Mouse (Mus musculus): Measurements from ENCODE around the gene Rhbdl3. TPM values are rescaled to one million over a fixed set of nuclear protein-coding genes. Genes with fewer than 3 reads are reported as not detected.

Rhbdl3 gene
- polyA plus RNA-seq, 1 experiment from 2014 or later = 0.56 TPM

DNA sequence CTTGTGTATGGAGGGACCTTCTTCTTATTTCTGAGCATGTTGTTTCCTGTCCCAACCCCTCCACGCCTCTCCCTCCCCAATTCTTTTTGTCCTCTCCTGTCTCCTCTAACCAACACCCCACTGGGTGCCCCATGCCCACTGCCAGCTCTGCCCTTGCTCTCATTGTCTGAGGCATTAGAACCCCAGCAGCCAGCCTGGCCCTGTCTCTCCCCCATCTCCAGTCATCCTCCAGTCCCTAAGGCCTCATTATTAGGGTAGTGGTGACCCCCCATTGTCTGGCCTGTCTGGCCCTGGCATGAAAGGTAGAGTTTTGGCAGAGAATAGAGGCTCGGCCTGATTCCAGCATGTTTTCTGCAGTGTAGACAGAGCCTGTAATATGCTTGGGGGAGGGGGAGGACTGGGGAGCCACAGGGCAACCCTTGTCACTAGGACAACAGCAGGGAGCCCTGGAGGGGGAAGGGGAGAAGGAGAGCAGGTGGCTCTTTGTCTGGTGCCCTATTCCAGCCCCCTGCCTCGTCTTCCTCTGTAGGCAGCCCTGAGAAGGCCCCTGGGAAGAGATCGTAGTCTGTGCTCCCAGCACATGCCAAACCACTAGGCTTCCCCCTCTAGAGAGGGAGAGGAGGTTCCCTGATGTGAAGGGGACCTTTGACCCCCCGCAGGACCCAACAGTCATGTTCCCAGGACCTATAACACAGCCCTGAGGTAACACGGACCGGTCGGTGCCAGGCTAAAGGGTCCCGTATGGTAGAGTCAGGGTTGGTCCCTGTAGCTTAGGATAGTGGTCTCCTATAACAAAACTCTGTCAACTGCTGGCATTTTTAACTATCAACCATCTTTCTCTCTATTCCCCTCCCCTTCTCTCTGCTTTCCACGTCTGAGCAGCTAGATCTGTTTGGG, 15.3 kb downstream of the Rhbdl3 start:
- no peaks in the 10 kb centered on the region; the same call in 1 of the 2 replicates for H3K4me1 ChIP-seq (ENCODE audit: control insufficient read depth, insufficient read depth, low read length)
- H3K4me2 ChIP-seq (ENCODE audit: low read depth, severe bottlenecking) = no peak overlapping the region
- H3K27ac ChIP-seq (replicated peaks; ENCODE audit: low read depth, low read length) = no peak overlapping the region
- no peaks in the 10 kb centered on the region for H3K36me3 ChIP-seq (ENCODE audit: control insufficient read depth, insufficient read depth, low read length)
- no peaks in the 10 kb centered on the region for H3K9me3 ChIP-seq (ENCODE audit: control insufficient read depth, low read length)
- DNase-seq (ENCODE audit: low spot score) (no peak), ATAC-seq (ENCODE audit: insufficient number of reproducible peaks, low FRiP score, low TSS enrichment, low read depth) (no peak)
- H3K27me3 ChIP-seq (ENCODE audit: control insufficient read depth, insufficient read depth, low read length) = no peaks in the 10 kb centered on the region
- no peak overlapping the region for H3K9ac ChIP-seq (ENCODE audit: low read length)
- 60% methylated on average over 10 of the region's 10 CpGs for WGBS
- H3K4me3 ChIP-seq (ENCODE audit: low read depth, low read length) = no peak overlapping the region

DNA sequence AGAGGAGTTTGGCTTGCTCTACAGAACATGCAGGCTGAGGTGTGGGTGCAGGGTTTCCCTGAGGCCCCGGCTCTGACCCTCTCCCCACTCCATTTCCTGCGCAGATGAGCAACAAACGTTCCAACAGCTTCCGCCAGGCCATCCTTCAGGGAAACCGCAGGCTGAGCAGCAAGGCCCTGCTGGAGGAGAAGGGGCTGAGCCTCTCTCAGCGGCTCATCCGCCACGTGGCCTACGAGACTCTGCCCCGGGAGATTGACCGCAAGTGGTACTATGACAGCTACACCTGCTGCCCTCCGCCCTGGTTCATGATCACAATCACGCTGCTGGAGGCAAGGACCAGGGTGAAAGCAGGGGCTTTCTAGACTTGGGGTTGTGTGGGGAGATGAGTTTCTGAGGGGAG, 22.5 kb downstream of the Rhbdl3 start:
- H3K27me3 ChIP-seq (ENCODE audit: control insufficient read depth, insufficient read depth, low read length) = no peaks in the 10 kb centered on the region
- ATAC-seq (ENCODE audit: insufficient number of reproducible peaks, low FRiP score, low TSS enrichment, low read depth) = no peak
- no peak overlapping the region for H3K4me2 ChIP-seq (ENCODE audit: low read depth, severe bottlenecking)
- H3K4me3 ChIP-seq (ENCODE audit: low read depth, low read length) = no peak overlapping the region
- no peaks in the 10 kb centered on the region for H3K36me3 ChIP-seq (ENCODE audit: control insufficient read depth, insufficient read depth, low read length)
- H3K9ac ChIP-seq (ENCODE audit: low read length) = no peak overlapping the region
- 66% methylated on average over 13 of the region's 13 CpGs for WGBS
- H3K4me1 ChIP-seq (ENCODE audit: control insufficient read depth, insufficient read depth, low read length) = no peaks in the 10 kb centered on the region
- no peak for DNase-seq (ENCODE audit: low spot score)
- no peaks in the 10 kb centered on the region for H3K9me3 ChIP-seq (ENCODE audit: control insufficient read depth, low read length)
- no peak overlapping the region for H3K27ac ChIP-seq (replicated peaks; ENCODE audit: low read depth, low read length)

DNA sequence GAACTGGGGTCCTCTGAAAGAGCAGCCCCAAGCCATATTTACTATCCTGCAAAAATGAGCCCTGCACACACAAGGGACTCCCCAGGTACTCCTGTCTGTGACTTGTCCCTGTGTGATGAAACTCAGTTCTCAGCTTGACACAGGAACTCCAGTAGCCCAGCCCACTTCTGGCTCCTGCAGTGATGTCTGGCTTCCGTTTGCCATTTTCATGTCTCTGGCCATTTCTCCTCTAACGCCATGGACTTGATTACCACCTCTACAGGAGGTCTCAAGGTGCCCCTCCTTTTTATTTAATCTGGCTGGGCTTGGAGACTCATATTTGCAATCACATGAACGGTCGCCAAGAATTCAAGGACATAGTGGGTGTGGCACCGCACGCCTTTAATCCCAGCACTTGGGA, 23.9 kb downstream of the Rhbdl3 start:
- WGBS = 72% methylated on average over 6 of the region's 6 CpGs
- no peaks in the 10 kb centered on the region for H3K9me3 ChIP-seq (ENCODE audit: control insufficient read depth, low read length)
- no peak overlapping the region for H3K9ac ChIP-seq (ENCODE audit: low read length)
- no peak for DNase-seq (ENCODE audit: low spot score)
- no peaks in the 10 kb centered on the region for H3K27me3 ChIP-seq (ENCODE audit: control insufficient read depth, insufficient read depth, low read length)
- no peak overlapping the region for H3K4me2 ChIP-seq (ENCODE audit: low read depth, severe bottlenecking)
- no peak for ATAC-seq (ENCODE audit: insufficient number of reproducible peaks, low FRiP score, low TSS enrichment, low read depth)
- no peaks in the 10 kb centered on the region for H3K4me1 ChIP-seq (ENCODE audit: control insufficient read depth, insufficient read depth, low read length)
- no peak overlapping the region for H3K4me3 ChIP-seq (ENCODE audit: low read depth, low read length)
- H3K27ac ChIP-seq (replicated peaks; ENCODE audit: low read depth, low read length) = no peak overlapping the region
- no peaks in the 10 kb centered on the region for H3K36me3 ChIP-seq (ENCODE audit: control insufficient read depth, insufficient read depth, low read length)

GRCm38 (mm10) chr11:80332709-80333400, 32.1 kb downstream of the Rhbdl3 start:
- 0 out of 2 replicates have a peak, but pooled peaks cover 3% of the 10 kb centered on the region for H3K4me1 ChIP-seq (ENCODE audit: control insufficient read depth, insufficient read depth, low read length)
- ATAC-seq (ENCODE audit: insufficient number of reproducible peaks, low FRiP score, low TSS enrichment, low read depth) = no peak
- H3K4me2 ChIP-seq (ENCODE audit: low read depth, severe bottlenecking) = no peak overlapping the region
- no peak overlapping the region for H3K27ac ChIP-seq (replicated peaks; ENCODE audit: low read depth, low read length)
- H3K9me3 ChIP-seq (ENCODE audit: control insufficient read depth, low read length) = no peaks in the 10 kb centered on the region
- no peak overlapping the region for H3K9ac ChIP-seq (ENCODE audit: low read length)
- peak; percentile 49 for DNase-seq (ENCODE audit: low spot score)
- H3K4me3 ChIP-seq (ENCODE audit: low read depth, low read length) = no peak overlapping the region
- 47% methylated on average over 12 of the region's 12 CpGs for WGBS
- H3K27me3 ChIP-seq (ENCODE audit: control insufficient read depth, insufficient read depth, low read length) = no peaks in the 10 kb centered on the region
- no peaks in the 10 kb centered on the region for H3K36me3 ChIP-seq (ENCODE audit: control insufficient read depth, insufficient read depth, low read length)

- Histone ChIP-seq H3K9me3 (ENCODE audit: control insufficient read depth, low read length) (no peaks in the 10 kb centered on the region), H3K4me1 (ENCODE audit: control insufficient read depth, insufficient read depth, low read length) (0 out of 2 replicates have a peak, but pooled peaks cover 3% of the 10 kb centered on the region), H3K27ac (replicated peaks; ENCODE audit: low read depth, low read length) (no peak overlapping the region), H3K36me3 (ENCODE audit: control insufficient read depth, insufficient read depth, low read length) (no peaks in the 10 kb centered on the region), H3K4me2 (ENCODE audit: low read depth, severe bottlenecking) (no peak overlapping the region), H3K27me3 (ENCODE audit: control insufficient read depth, insufficient read depth, low read length) (no peaks in the 10 kb centered on the region), H3K9ac (ENCODE audit: low read length) (no peak overlapping the region), H3K4me3 (ENCODE audit: low read depth, low read length) (no peak overlapping the region)
- ATAC-seq (ENCODE audit: insufficient number of reproducible peaks, low FRiP score, low TSS enrichment, low read depth) (no peak), DNase-seq (ENCODE audit: low spot score) (peak; percentile 28)
- WGBS = 1% methylated on average over 7 of the region's 7 CpGs
These were observed 35.1 kb downstream of the Rhbdl3 start for GRCm38 (mm10) chr11:80335609-80336350.

- ATAC-seq (ENCODE audit: insufficient number of reproducible peaks, low FRiP score, low TSS enrichment, low read depth) = no peak
- H3K4me3 ChIP-seq (ENCODE audit: low read depth, low read length) = no peak overlapping the region
- no peaks in the 10 kb centered on the region for H3K36me3 ChIP-seq (ENCODE audit: control insufficient read depth, insufficient read depth, low read length)
- WGBS = 14% methylated on average over 6 of the region's 6 CpGs
- no peak overlapping the region for H3K9ac ChIP-seq (ENCODE audit: low read length)
- DNase-seq (ENCODE audit: low spot score) = no peak
- H3K27ac ChIP-seq (replicated peaks; ENCODE audit: low read depth, low read length) = no peak overlapping the region
- no peak overlapping the region for H3K4me2 ChIP-seq (ENCODE audit: low read depth, severe bottlenecking)
- 0 out of 2 replicates have a peak, but pooled peaks cover 3% of the 10 kb centered on the region for H3K4me1 ChIP-seq (ENCODE audit: control insufficient read depth, insufficient read depth, low read length)
- no peaks in the 10 kb centered on the region for H3K9me3 ChIP-seq (ENCODE audit: control insufficient read depth, low read length)
- H3K27me3 ChIP-seq (ENCODE audit: control insufficient read depth, insufficient read depth, low read length) = no peaks in the 10 kb centered on the region
These were observed 35.6 kb downstream of the Rhbdl3 start for GRCm38 (mm10) chr11:80336351-80336730.

- WGBS = 6% methylated on average over 2 of the region's 2 CpGs
- no peak overlapping the region for H3K27ac ChIP-seq (replicated peaks; ENCODE audit: low read depth, low read length)
- no peaks in the 10 kb centered on the region for H3K36me3 ChIP-seq (ENCODE audit: control insufficient read depth, insufficient read depth, low read length)
- no peak overlapping the region for H3K9ac ChIP-seq (ENCODE audit: low read length)
- no peaks in the 10 kb centered on the region for H3K27me3 ChIP-seq (ENCODE audit: control insufficient read depth, insufficient read depth, low read length)
- H3K4me1 ChIP-seq (ENCODE audit: control insufficient read depth, insufficient read depth, low read length) = no peaks in the 10 kb centered on the region; the same call in 1 of the 2 replicates
- no peak overlapping the region for H3K4me3 ChIP-seq (ENCODE audit: low read depth, low read length)
- DNase-seq (ENCODE audit: low spot score) (peak; percentile 49), ATAC-seq (ENCODE audit: insufficient number of reproducible peaks, low FRiP score, low TSS enrichment, low read depth) (no peak)
- no peak overlapping the region for H3K4me2 ChIP-seq (ENCODE audit: low read depth, severe bottlenecking)
- H3K9me3 ChIP-seq (ENCODE audit: control insufficient read depth, low read length) = no peaks in the 10 kb centered on the region
These were observed 41.8 kb downstream of the Rhbdl3 start for GRCm38 (mm10) chr11:80342482-80342881.

GRCm38 (mm10) chr11:80351832-80352430, 51.2 kb downstream of the Rhbdl3 start:
- H3K9me3 ChIP-seq (ENCODE audit: control insufficient read depth, low read length) = no peaks in the 10 kb centered on the region
- no peaks in the 10 kb centered on the region for H3K36me3 ChIP-seq (ENCODE audit: control insufficient read depth, insufficient read depth, low read length)
- H3K4me1 ChIP-seq (ENCODE audit: control insufficient read depth, insufficient read depth, low read length) = no peaks in the 10 kb centered on the region
- H3K4me2 ChIP-seq (ENCODE audit: low read depth, severe bottlenecking) = no peak overlapping the region
- no peaks in the 10 kb centered on the region for H3K27me3 ChIP-seq (ENCODE audit: control insufficient read depth, insufficient read depth, low read length)
- H3K4me3 ChIP-seq (ENCODE audit: low read depth, low read length) = no peak overlapping the region
- DNase-seq (ENCODE audit: low spot score) = peak; percentile 91
- no peak overlapping the region for H3K27ac ChIP-seq (replicated peaks; ENCODE audit: low read depth, low read length)
- 80% methylated on average over 5 of the region's 5 CpGs for WGBS
- ATAC-seq (ENCODE audit: insufficient number of reproducible peaks, low FRiP score, low TSS enrichment, low read depth) = no peak
- H3K9ac ChIP-seq (ENCODE audit: low read length) = no peak overlapping the region
